Mouse (Mus musculus) lung, postnatal 0 days (tissue): ENCODE results near the gene Gm20388. TPM values are rescaled to one million over a fixed set of nuclear protein-coding genes. Genes with fewer than 3 reads are reported as not detected.

Experiments
- ATAC-seq: fragments of 200-750 bp; cut with Nextera tagmentation; 2 replicates; pipeline ENCODE4 v1.8.0; 2017; ENCODE audit warnings: moderate library complexity
- DNase-seq: peaks from one replicate; pipeline ENCODE4 v3.0.0-alpha.2; 2016; ENCODE audit warnings: low spot score
- H3K27ac ChIP-seq: fragments of 300-500 bp; sonication (generic); 2 replicates; pipeline ENCODE4 v1.5.1; 2014; ENCODE audit warnings: antibody characterized with exemption, mild to moderate bottlenecking, low read length, mixed read lengths
- H3K27me3 ChIP-seq: fragments of 300-500 bp; sonication (generic); replicated peaks from 2 replicates; pipeline ENCODE4 v1.6.1; 2014; ENCODE audit warnings: low read length, mixed read lengths; ENCODE audit not compliant: insufficient read depth
- H3K36me3 ChIP-seq: fragments of 300-500 bp; sonication (generic); 2 replicates; pipeline ENCODE4 v1.6.1; 2014; ENCODE audit warnings: low read length, mixed read lengths; ENCODE audit not compliant: insufficient read depth
- H3K4me1 ChIP-seq: fragments of 300-500 bp; sonication (generic); 2 replicates; pipeline ENCODE4 v1.6.1; 2014; ENCODE audit warnings: antibody characterized with exemption, low read depth, low read length, mixed read lengths; ENCODE audit not compliant: insufficient read depth
- H3K4me2 ChIP-seq: fragments of 300-500 bp; sonication (generic); replicated peaks from 2 replicates; pipeline ENCODE4 v1.6.1; 2014; ENCODE audit warnings: low read depth, mild to moderate bottlenecking, low read length, moderate library complexity, mixed read lengths
- H3K4me3 ChIP-seq: fragments of 300-500 bp; sonication (generic); 2 replicates; pipeline ENCODE4 v1.5.1; 2014; ENCODE audit warnings: low read depth, low read length
- H3K9ac ChIP-seq: fragments of 300-500 bp; sonication (generic); replicated peaks from 2 replicates; pipeline ENCODE4 v1.6.1; 2014; ENCODE audit warnings: low read depth, mild to moderate bottlenecking
- H3K9me3 ChIP-seq: fragments of 300-500 bp; sonication (generic); 2 replicates; pipeline ENCODE4 v1.6.1; 2016; ENCODE audit warnings: low read length, mixed read lengths
- CTCF ChIP-seq: IDR thresholded peaks from 2 replicates; pipeline ENCODE4 v1.5.1; 2016; ENCODE audit warnings: antibody characterized with exemption, mild to moderate bottlenecking
- EP300 ChIP-seq: IDR thresholded peaks from 2 replicates; pipeline ENCODE4 v1.6.1; 2016; ENCODE audit warnings: antibody characterized with exemption, mild to moderate bottlenecking, control low read depth
- WGBS: fragments of 180-500 bp; shearing (Covaris S2); extraction: QIAGEN DNeasy Blood & Tissue Kit; methylation state at CpG from one replicate; pipeline ENCODE4 v1.1.7; 2014; 5-methylcytosine and 5-hydroxymethylcytosine counted together
- polyA plus RNA-seq: library from polyadenylated mRNA; unstranded; fragments of >200 nt; fragmentation: Nextera tagmentation; extraction: Ambion mirVana; gene quantifications from 2 replicates; pipeline ENCODE4 v1.2.1, GENCODE M21; 2015

The Gm20388 gene
- polyA plus RNA-seq, 1 experiment from 2014 or later: not detected

DNA sequence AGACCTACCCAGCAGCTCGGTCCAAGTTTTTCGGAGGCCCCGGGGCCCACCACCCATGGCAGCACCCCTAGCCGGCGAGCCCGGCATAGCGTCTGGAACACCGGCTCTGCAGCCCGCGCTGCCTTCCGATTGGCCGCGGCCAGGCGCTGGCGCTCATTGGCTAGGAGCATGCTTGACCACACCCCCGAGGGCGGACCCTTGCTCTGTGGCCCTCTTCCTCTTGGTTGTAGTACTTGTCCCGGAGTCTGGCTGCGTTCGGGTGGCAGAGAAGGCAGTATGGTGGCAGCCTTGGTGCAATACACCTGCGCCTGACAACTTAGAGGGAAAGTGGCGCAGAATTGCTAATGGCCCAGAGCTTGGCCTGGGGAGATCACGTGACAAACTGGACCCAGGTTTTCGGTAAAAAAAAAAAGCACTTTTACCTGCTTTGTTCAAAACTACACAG, 3407.8 kb downstream of the Gm20388 start, which contains the start of gene Fanca:
Fanca (minus strand) TSS at position 110 of the 445 bp plus-strand sequence.
- H3K9ac ChIP-seq: no peak within 1 kb of the TSS
- under 1% methylated on average over 24 of the region's 24 CpGs for WGBS
- TF ChIP-seq CTCF (peak; percentile 51), EP300 (no peak)
- no peaks in the 10 kb centered on the region for H3K27me3 ChIP-seq
- peak within 1 kb of the TSS; percentile 73 for H3K4me2 ChIP-seq
- peak; percentile 100 for ATAC-seq
- peaks cover 8% of the 10 kb centered on the region; the same call in 1 of the 2 replicates for H3K4me1 ChIP-seq
- H3K27ac ChIP-seq: no peak within 1 kb of the TSS
- H3K4me3 ChIP-seq: peak within 1 kb of the TSS; percentile 37
- DNase-seq: peak; percentile 96
- no peaks in the 10 kb centered on the region for H3K9me3 ChIP-seq
- H3K36me3 ChIP-seq: no peaks in the 10 kb centered on the region

DNA sequence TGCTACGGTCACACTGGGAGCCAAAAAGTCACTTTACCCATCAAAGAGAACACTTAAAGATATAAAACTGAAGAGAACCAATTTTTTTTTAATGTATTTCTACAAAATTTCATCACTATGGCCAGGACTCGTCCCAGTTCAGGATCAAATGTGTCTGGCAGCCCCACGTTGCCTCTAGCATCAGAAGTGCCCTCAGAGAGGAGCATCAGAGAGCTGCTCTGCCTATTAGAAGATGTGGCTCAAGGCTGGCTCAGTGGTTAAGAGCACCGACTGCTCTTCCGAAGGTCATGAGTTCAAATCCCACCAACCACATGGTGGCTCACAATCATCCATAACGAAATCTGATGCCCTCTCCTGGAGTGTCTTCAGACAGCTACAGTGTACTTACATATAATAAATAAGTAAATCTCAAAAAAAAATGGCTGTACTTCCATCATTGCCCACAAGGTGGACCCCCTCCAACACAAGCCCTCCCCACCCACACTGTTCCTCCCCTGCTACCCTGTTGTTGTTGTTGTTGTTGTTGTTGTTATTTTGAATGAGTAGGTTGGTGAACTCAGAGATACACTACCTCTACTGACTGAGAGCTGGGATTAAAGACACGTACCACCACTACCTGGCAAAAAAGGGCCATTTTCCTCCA, 3409.0 kb downstream of the Gm20388 start:
- no peak overlapping the region for H3K9ac ChIP-seq
- 24% methylated on average over 7 of the region's 7 CpGs for WGBS
- no peak for ATAC-seq

DNA sequence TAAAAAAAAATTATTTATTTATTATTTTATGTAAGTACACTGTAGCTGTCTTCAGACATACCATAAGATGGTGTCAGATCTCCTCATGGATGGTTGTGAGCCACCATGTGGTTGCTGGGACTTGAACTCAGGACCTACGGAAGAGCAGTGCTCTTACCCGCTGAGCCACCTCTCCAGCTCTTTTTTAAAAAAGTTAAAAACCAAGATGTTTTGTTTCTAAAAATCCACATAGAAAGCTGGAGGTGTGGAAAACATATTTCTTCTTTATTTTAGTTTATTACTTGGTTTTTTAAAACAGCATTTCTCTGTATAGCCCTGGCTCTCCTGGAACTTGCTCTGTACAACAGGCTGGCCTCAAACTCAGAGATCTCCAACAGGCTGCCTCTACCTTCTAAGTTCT, 3417.9 kb downstream of the Gm20388 start:
- Histone ChIP-seq H3K9me3 (no peaks in the 10 kb centered on the region), H3K36me3 (no peaks in the 10 kb centered on the region), H3K27me3 (0 out of 2 replicates have a peak, but pooled peaks cover 8% of the 10 kb centered on the region), H3K4me2 (no peak overlapping the region), H3K27ac (no peak overlapping the region), H3K9ac (no peak overlapping the region), H3K4me1 (0 out of 2 replicates have a peak, but pooled peaks cover 4% of the 10 kb centered on the region), H3K4me3 (no peak overlapping the region)
- no peak for ATAC-seq
- DNase-seq: no peak
- no peak for TF ChIP-seq CTCF
- no peak for TF ChIP-seq EP300
- WGBS: 88% methylated on average over 2 of the region's 2 CpGs

More for the DNA sequence above, 3409.0 kb downstream of the Gm20388 start:
- Histone ChIP-seq H3K4me3 (no peak overlapping the region), H3K9me3 (no peaks in the 10 kb centered on the region), H3K27me3 (no peaks in the 10 kb centered on the region), H3K36me3 (no peaks in the 10 kb centered on the region), H3K4me2 (no peak overlapping the region), H3K4me1 (peaks cover 8% of the 10 kb centered on the region; the same call in 1 of the 2 replicates), H3K27ac (no peak overlapping the region)
- TF ChIP-seq CTCF: peak; percentile 75
- no peak for TF ChIP-seq EP300
- DNase-seq: peak; percentile 53

DNA sequence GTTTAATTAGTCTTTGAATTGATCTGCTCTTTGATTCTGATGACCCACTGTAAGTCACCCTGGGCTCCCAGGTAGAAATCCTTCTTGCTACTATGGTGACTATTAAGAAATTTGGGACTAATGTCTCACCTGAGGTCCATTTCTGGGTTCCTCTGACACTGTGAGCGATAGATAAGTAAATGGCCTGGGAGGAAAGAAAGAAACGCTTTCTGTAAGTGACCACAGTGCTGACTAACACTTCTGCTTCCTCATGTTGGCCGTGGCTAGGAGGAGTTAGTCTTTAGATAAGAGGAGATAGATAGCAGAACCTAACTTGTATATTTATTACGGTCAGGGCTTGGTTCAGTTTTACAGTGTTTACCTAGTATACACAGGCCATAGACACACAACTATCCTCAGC, 3418.7 kb downstream of the Gm20388 start:
- H3K27ac ChIP-seq: no peak overlapping the region
- 0 out of 2 replicates have a peak, but pooled peaks cover 4% of the 10 kb centered on the region for H3K4me1 ChIP-seq
- DNase-seq: no peak
- no peaks in the 10 kb centered on the region for H3K9me3 ChIP-seq
- no peaks in the 10 kb centered on the region for H3K36me3 ChIP-seq
- no peak for ATAC-seq
- H3K27me3 ChIP-seq: 0 out of 2 replicates have a peak, but pooled peaks cover 15% of the 10 kb centered on the region
- 57% methylated on average over 4 of the region's 4 CpGs for WGBS
- no peak overlapping the region for H3K4me2 ChIP-seq
- TF ChIP-seq EP300 (no peak), CTCF (no peak)
- no peak overlapping the region for H3K9ac ChIP-seq
- H3K4me3 ChIP-seq: no peak overlapping the region

DNA sequence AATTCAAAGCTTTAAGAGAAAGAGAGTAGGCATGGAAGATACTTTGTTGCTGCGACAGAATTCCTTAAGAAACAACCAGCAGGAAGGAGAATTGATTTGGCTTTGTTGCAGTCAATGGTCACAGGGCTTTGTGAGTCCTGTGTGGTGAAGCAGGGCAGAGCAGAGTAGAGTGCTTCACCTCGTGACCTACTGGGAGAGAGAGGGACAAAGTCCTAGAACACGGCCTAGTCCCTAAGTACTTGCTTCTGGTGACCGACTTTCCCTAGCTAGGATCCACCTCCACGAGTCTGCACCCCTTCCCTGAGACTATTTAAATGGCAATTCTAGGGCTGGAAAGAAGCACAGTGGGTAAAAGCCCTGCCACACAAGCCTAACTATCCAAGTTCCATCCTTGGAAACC, 3419.3 kb downstream of the Gm20388 start:
- no peaks in the 10 kb centered on the region for H3K9me3 ChIP-seq
- WGBS: 75% methylated on average over 5 of the region's 5 CpGs
- no peaks in the 10 kb centered on the region for H3K36me3 ChIP-seq
- no peak for DNase-seq
- H3K27me3 ChIP-seq: 0 out of 2 replicates have a peak, but pooled peaks cover 18% of the 10 kb centered on the region
- no peak overlapping the region for H3K27ac ChIP-seq
- 0 out of 2 replicates have a peak, but pooled peaks cover 4% of the 10 kb centered on the region for H3K4me1 ChIP-seq
- no peak overlapping the region for H3K4me2 ChIP-seq
- TF ChIP-seq CTCF (no peak), EP300 (no peak)
- H3K9ac ChIP-seq: no peak overlapping the region
- ATAC-seq: no peak
- no peak overlapping the region for H3K4me3 ChIP-seq

DNA sequence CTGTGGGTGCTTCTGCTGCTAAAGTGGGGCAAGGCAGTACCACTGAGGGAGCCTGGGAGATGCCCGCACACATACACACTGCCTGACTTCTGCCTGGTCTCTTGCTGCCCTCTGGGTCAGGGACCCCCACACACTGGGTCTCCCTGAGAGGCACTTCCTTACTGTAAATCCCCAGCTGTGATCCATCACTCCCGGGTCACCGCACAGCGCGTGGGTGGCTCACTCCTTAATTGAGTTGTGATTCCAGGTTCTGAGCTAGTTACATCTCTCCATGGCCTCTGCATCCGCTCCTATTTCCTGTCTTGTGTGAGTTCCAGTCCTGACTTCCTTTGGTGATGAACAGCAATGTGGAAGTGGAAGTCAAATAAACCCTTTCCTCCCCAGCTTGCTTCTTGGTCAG, 3420.1 kb downstream of the Gm20388 start:
- H3K27ac ChIP-seq: no peak overlapping the region
- ATAC-seq: no peak
- no peaks in the 10 kb centered on the region for H3K9me3 ChIP-seq
- H3K9ac ChIP-seq: no peak overlapping the region
- H3K36me3 ChIP-seq: no peaks in the 10 kb centered on the region
- WGBS: 36% methylated on average over 6 of the region's 6 CpGs
- 0 out of 2 replicates have a peak, but pooled peaks cover 18% of the 10 kb centered on the region for H3K27me3 ChIP-seq
- TF ChIP-seq EP300: no peak
- no peak for TF ChIP-seq CTCF
- H3K4me1 ChIP-seq: 0 out of 2 replicates have a peak, but pooled peaks cover 4% of the 10 kb centered on the region
- DNase-seq: no peak
- H3K4me2 ChIP-seq: no peak overlapping the region
- H3K4me3 ChIP-seq: no peak overlapping the region
